ENCODE assay signal across 9 mouse cellular contexts in the genomic region with DNA sequence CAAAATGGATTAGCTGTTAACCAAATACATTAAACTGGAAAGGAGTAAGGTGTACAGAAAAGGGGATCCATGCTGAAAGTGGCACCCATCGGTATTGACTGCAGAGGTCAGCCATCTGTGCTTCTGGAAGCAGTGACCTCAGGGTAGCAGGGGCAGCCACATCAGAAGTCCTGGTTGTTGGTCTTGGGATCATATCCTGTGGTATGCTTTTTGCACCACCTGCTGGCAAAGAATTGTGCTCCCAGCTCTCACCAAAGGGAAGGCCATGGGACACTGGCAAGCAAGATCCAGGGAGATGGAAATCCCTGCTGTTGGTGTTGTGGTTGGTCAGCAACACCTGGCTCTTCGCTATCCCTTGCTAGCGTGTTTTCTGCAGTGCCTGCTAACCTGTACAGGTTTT. TPM values are rescaled to one million over a fixed set of nuclear protein-coding genes. Genes with fewer than 3 reads are reported as not detected.
DNase-seq lines count a peak whose midpoint lies in the region.
"Had no signal": no experiment of that assay in that cellular context is flagged by ENCODE, and none has a peak within 500 bp of the region (broad histone marks: within the 10 kb centered on the region; RNA-seq: fewer than 3 reads in every experiment).

No protein-coding gene starts in this region.

- H3K36me3 ChIP-seq in embryonic facial prominence, embryonic 10.5 days (replicated peaks), result no peaks in the 10 kb centered on the region

- 53% methylated on average over 3 of the region's 3 CpGs for WGBS in embryonic facial prominence, embryonic 10.5 days

- no peak overlapping the region for H3K4me3 ChIP-seq in embryonic facial prominence, embryonic 10.5 days

- H3K9me3 ChIP-seq in embryonic facial prominence, embryonic 10.5 days, result peaks cover 2% of the 10 kb centered on the region; the same call in 1 of the 2 replicates

- H3K27ac ChIP-seq in embryonic facial prominence, embryonic 10.5 days (replicated peaks), result no peak overlapping the region

- no peaks in the 10 kb centered on the region for H3K27me3 ChIP-seq in embryonic facial prominence, embryonic 10.5 days (replicated peaks; ENCODE audit: low read depth, poor library complexity, severe bottlenecking)

- no peaks in the 10 kb centered on the region for H3K4me1 ChIP-seq in embryonic facial prominence, embryonic 10.5 days

- DNase-seq in gastrocnemius, adult 8-10 months (ENCODE audit: low spot score in 2 of 2), result peak; percentile 9
- DNase-seq in gastrocnemius, postnatal 25 days, result no peak
- peak; percentile 41 for DNase-seq in thymus, postnatal 14 days
- DNase-seq in thymus, adult 18-20 months, result no peak
- peak; percentile 56 for DNase-seq in embryonic facial prominence, embryonic 10.5 days (ENCODE audit: low spot score)
- DNase-seq in left cerebral cortex, adult 11 months (ENCODE audit: low spot score), result peak; percentile 36
- DNase-seq in naive thymus-derived CD4-positive, alpha-beta T cell, adult 2 months (ENCODE audit: low read depth), result peak; percentile 50
- peak; percentile 11 for DNase-seq in yolk sac, embryonic 10.5 days (ENCODE audit: low spot score)

RNA-seq across cellular contexts. Expression of a gene that starts 39.0 kb away (rescaled TPM):
- total RNA-seq in gastrocnemius, adult 8-10 months (2022), result 1 to 10 TPM; 4.0 to 8.4 (median 7.3) TPM
- 1 to 10 TPM; 6.1 to 8.5 TPM for total RNA-seq in gastrocnemius, postnatal 25 days (2021)
- 37.2 and 41.4 TPM in 2 replicates for polyA plus RNA-seq in embryonic facial prominence, embryonic 10.5 days (2016; fragmentation: Nextera tagmentation; extraction: Ambion mirVana)
- total RNA-seq: hematopoietic stem cell, adult 5-6 weeks had no signal

RNA-seq across cellular contexts. Expression of a gene that starts 52.9 kb away (rescaled TPM):
- 10 to 100 TPM in 2 of 4 experiments, 1 to 10 TPM in 2; 8.4 to 14.2 (median 10.9) TPM for total RNA-seq in gastrocnemius, adult 8-10 months (2022)
- 10 to 100 TPM; 15.8 to 17.2 TPM for total RNA-seq in gastrocnemius, postnatal 25 days (2021)
- polyA plus RNA-seq in embryonic facial prominence, embryonic 10.5 days (2016; fragmentation: Nextera tagmentation; extraction: Ambion mirVana), result 2.3 and 2.8 TPM in 2 replicates

Comparison
In these comparisons a context has a peak if more than half of its experiments do, and no peak if none do; other contexts are left out.
1. DNase-seq: peak in gastrocnemius, adult 8-10 months (2 of 2), thymus, postnatal 14 days (single experiment), embryonic facial prominence, embryonic 10.5 days (single experiment), left cerebral cortex, adult 11 months (single experiment), naive thymus-derived CD4-positive, alpha-beta T cell, adult 2 months (single experiment) and yolk sac, embryonic 10.5 days (single experiment); none in gastrocnemius, postnatal 25 days (single experiment) and thymus, adult 18-20 months (0 of 2).